Mouse (Mus musculus): ENCODE results near the gene Il4ra.

The Il4ra gene

DNA sequence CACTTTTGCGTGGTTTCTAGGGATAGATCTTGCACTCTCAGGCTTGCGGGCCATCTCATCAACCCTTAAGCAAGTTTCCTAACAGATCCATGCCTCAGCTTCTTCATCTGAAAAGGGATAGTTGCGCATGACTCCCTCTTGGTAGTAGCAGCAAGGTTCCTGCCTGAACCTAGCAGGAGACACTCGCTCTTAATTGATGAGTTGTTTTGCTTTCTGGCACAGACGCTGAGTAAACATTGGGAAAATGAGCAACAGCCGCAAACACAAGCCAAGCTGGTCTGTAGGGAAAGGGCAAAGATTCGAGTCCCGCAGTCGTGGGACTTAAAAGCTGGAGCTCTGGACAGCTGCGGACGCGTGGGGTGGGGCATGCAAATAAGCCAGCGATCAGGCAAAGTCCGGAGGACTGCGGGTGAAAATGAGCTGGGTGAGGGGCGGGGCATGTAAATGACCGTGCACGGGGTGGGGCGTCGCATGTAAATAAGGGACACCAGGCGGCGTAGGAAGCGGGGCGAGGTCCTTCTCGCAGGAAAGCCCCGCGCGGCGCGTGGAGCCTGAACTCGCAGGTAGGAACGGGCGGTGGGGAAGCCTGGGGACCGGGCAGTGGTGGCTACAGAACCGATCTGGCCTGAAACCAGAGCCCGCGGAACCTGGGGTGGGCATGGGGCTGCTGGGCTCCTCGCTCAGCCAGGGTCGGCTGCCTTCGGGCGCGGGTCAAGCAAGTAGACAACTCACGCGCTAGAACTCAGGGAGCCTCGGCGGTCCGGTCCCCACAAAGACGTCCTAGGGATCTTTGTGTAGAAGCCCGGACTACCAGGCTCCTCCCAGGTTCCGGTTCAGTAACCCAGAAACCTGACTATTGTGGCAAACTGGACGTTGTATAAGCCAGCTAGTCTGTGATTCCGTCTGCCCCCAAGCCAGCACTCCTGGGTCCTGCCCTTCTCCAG lies at the start of gene Il4ra:
TSS of gene Il4ra (plus strand) at position 355 of the 944 bp plus-strand sequence.
- peak; percentile 55 for DNase-seq

DNA sequence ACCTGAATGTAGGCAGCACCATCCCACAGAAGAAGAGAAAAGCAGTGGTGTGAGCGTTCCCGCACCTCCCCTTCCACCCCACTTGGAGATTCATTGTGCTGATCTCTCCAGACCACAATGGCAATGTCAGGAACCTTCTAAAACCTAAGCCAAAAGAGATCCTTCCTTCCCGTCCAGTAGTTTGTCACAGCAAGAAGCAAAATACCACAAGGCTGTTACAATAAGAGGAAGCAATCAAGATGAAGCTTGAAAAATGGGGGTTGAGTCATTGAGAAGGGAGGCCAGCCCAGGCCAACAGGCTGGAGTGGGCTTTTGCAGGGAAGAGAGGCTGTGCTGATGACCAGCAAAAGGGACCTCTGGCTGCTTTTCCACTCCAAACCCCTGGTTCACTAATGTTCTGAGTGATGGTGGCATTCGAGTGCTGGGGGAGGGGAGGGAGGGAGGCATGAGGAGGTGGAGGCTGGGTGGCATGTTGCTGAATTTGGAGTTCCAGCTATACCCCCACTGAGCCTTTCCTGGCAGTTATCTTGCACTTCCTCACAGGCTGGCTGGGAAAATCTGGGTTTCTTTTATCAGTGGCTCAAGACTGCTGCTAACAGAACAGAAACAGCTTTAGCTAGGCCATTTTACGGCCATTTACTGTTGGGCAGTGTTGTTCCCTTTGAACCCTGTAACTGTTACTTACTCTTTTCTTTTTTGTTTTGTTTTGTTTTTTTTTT lies 48.4 kb upstream of the Il4ra start:
- DNase-seq, result no peak

DNA sequence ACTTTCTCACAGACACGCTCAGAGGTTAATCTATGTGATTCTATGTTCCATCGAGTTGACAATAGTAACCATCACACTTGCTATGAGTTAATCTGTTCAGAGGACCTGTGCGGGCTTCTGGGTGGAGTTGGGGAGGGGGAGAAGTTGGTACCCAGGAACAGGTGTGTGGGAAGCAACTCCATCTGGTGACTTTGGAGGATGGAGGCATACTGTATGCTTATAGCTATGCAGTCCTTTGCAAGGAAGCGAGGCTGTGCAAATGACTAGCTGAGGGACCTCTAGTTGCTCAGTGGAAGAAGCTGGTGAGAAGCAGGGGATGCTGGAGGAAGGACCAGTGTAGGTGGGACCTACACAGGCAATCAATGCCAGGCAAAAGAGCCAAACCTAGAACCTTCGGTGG lies 47.3 kb upstream of the Il4ra start:
- DNase-seq, result no peak

DNA sequence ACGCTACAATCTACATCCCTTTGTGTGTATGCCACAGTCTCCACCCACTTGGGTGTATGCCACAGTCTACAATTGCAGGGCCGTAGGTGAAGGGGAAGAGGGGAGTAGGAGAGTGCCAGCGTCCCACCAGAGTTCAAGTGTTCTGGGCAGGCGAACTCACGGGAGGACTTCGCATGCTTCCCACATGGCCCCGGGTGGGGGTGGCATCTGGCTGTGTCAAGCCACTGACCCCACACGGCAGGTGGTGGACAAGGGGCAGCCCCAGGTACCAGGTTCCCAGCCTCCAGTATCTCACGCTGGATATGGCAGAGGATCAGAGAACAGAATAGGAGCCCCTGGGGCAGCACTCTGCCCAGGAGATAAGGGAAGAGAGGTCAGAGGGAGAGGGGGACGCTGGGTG lies 46.4 kb upstream of the Il4ra start:
- no peak for DNase-seq

DNA sequence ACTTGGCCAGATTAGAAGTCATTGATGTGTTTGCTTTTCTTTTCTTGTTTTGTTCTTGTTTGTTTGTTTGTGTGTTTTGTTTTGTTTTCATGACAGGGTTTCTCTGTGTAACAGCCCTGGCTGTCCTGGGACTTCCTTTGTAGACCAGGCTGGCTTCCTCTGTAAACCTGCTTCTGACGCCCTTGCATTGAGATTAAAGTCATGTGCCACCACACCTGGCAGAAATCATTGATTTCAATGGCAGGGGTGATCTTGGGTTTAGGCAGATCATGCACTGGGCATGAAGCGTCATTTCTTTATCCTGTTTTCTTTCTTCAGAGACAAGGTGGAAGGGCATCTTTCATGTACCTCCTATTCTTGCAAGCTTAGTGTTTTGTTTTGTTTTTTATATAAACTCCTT lies 44.6 kb upstream of the Il4ra start:
- DNase-seq, result no peak

DNA sequence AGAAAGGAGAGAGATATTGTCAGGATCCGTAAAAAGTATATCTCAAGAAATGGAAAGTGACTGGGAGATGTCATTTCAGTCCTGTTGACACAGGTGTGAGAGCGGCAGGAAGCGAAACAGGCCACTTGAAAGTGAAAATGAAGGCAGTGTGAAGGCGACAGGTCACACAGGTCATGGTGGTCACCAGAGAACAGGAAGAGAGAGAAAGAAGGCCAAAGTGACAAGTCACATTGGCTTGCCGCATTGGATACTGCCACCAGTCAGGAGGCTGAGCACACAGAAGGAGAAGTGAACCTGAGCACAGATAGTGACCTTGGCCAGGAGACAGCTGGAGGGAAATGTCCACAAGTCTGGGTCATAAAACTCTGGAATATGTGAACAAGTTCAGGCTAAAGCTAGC lies 40.5 kb upstream of the Il4ra start:
- DNase-seq, result no peak

DNA sequence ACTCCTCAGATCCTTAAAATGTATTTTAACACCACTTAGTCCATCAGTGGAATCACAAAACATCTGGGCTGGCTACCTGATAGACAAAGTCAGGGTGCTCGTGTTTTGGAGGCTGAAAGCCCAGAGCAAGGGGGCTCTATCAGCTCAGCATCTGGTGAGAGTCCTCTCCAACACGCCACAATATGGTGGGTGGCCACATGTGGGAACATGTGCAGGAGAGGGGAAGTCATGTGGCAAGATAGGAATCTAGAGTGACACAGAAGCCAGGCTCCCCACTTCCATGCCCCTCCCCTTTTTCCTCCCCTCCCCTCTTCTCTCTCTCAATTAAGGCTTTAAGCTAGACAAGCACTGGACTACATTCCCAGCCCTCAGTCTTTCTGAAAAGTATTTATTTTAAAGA lies 40.1 kb upstream of the Il4ra start:
- DNase-seq, result no peak

DNA sequence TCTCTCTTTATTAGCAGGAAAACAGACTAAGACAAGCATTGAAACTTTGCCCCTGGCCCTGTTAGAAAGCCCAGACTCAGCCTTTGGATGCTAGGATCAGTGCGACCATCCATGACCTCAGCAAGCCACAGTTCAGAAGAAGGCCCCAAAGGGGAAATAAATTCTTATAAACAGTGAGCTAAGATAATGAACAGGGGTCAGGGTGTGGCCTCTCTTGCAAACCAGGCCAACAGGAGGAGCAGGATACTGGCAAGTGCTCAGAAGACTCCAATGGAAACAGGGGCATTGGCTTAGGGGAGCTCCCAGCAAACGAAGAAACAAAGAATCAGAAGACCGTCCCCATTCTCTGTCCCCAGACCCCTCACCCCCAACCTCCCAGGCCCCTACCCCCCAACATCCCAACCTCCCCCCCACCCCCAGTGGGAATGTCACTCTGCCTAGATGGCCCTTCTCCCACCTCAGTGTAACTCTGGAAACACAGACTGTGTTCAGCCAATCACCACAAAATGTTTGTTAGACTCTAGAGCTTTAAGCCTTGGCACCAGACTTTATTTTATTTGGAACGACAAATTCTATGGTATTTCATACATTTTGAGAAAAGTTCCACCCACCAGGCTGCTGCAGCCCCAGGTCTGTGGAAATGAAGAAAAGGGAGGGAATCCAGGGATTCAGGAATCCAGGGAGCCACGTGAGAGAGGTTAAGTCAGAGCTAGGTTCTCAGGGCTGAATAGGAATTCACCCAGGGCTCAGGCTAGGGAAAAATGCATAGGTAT lies 36.7 kb upstream of the Il4ra start:
- DNase-seq, result no peak

DNA sequence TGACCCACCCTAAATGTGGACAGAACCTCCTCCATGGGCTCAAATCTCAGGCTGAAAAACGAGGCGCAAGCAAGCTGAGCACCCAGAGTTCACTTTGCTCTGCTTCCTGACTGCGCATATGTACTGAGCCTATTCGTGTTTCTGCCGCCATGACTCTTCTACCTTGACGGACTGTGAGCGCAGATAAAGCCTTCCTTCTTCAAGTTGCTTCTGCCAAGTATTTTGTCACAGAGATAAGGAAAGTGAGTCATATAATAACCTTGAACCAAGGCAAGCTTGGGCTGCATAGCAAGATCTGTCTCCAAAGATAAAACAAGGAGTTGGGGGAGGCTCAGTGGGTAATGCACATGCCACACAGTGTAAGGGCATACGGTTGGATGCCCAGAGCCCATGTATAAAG lies 35.2 kb upstream of the Il4ra start:
- no peak for DNase-seq

DNA sequence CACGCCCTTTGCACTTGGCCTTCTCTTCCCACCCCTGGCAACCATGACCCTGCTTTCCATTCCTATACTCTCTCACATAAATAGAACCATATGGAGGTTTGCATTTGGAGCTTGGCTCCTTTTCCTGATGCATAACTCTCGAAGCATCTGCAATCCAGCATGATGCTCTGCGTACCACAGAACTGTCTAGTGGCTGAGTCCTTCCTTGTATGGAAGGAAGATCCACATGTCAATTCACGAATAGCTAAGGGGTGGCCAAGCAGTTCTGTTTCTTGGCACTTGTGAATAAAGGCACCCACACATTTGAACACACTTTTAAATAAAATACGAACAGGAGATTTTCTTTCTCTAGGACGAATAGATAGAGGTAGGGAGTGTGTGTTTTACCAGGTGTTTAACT lies 34.5 kb upstream of the Il4ra start:
- DNase-seq, result no peak

DNA sequence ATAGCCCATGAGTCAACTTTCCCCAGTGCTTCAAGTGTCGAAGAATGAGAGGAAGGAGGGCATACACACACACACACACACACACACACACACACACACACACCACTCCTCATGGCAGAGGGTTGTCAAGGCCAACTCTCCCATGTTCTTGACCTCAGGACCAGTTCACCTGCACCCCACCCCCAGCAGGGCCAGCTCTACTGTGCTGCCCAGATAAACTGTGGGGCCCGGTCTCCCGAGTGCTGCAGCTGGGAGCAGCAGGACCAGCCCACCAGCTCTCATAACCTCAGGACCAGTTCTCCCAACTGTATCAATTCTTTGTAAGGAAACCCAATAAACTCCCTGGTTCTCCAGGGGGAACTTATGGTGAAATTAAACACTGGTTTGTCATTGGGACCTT lies 32.2 kb upstream of the Il4ra start:
- no peak for DNase-seq

DNA sequence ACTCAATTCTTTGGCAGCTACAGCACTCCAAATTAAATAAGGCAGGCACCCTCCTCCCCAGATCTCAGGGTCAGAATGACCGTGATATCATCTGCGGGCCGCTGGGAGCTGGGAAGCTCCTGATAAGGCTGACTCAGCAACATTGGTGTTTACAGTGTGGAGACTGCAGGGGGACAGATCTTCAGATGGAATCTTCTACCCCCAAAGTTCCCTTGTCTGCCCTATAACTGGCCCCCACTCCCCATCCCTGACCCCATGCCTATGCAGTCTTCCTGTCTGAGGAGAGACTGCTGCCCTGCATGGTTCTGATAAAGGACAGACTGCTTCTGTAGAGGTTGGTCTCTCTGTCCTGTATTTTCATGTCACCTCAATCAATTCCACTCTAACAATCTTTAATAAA lies 28.9 kb upstream of the Il4ra start:
- no peak for DNase-seq

DNA sequence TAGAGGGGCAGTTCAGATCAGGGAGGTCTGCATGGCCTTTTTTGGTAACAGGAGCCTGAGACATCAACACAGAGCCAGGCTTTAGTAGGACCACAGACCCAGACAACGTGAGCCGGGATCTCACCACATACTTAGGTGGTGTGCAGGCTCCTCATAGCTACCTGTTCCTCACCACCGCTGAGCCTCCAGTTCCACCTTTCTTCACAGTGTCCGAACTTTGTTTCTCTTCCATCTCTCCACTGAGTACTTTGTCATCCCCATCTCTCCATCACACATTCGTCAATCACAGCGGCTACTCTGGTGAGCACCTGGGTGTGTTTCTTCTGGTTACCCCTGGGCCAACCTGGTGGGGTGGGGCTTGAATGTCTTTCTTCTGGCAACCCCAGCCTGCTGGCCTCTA lies 24.7 kb upstream of the Il4ra start:
- DNase-seq, result no peak

DNA sequence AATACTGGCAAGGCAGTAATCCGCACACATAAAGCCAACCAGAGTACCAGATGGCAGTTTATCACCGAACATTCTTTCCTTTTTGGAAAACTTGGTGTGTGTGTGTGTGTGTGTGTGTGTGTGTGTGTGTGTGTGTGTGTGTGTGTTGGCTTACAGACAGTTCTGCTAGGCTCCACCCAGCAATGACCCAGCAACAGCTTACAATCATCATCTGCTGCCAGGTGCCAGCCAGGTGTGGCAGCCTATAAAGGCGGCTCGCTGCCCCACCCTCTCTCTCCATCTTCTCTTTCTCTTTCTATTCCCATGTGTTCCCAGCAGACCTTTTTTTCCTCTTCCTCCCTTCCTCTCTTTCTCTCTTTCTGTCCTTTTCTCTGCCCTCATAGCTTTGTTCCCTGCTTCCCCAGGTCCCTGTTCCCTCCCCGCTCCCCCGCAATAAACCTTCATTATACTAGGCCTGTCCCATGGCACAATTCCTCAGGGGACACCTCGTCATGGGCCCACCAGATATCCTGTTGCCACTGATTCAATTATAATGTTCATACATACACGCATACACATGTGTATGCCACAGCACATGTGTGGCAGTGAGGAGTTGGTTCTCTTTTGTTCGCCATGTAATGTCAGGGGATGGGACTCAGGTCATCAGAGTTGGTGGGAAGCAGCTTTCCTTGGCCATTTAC lies 23.9 kb upstream of the Il4ra start:
- no peak for DNase-seq

DNA sequence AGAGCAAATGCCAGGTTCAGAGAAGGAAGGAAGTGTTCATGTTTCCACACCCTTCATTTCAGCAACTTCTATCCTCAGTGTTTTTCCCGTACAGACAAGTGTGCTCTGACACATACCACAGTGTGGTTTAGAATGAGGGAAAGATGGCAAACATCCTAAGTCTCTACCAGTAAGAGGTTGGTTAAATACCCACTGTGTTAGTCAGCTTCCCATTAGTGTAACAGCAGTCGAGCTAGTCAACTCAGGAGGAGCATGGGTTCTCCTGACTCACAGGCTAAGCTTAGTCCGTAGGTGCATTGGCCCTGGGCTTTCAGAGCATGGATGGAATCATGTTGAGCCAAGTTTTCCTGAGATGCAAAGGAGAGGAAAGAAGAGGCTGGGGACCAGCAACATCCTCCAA lies 12.6 kb upstream of the Il4ra start:
- no peak for DNase-seq

DNA sequence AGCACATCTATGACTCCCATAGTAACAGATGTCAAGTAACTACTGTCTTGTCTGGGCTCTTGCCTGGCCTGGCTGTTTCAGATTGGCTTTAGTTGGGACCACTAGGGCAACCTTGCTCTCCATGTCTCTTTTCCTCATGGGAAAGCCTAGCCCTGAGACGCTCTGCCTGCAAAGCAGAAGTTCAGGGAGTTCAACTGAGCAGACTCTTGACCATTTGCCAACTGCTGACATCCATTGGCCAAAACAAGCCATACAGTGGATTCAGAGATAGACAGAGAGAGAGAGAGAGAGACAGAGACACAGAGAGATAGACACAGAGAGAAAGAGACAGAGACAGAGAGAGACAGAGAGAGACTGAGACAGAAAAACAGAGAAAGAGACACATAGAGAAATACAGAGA lies 10.9 kb upstream of the Il4ra start:
- DNase-seq, result no peak

DNA sequence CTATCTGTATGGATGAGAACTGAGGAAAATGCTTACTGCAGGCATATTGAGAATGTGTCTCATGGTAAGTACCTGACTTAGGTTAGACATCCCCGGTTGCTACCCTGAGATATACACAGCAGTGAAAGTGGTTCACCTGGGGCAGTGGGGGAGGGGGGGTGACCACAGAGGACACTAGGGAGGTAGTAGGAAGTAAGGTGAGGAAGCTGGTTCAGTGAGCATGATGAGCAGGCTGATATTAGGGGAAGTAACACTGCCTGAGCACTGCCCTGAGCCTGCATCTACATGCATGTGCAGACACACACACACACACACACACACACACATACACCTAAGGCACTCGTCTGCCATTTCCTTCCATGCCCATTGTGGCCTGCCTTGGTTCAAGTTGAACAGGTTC lies 10.1 kb upstream of the Il4ra start:
- DNase-seq, result no peak

DNA sequence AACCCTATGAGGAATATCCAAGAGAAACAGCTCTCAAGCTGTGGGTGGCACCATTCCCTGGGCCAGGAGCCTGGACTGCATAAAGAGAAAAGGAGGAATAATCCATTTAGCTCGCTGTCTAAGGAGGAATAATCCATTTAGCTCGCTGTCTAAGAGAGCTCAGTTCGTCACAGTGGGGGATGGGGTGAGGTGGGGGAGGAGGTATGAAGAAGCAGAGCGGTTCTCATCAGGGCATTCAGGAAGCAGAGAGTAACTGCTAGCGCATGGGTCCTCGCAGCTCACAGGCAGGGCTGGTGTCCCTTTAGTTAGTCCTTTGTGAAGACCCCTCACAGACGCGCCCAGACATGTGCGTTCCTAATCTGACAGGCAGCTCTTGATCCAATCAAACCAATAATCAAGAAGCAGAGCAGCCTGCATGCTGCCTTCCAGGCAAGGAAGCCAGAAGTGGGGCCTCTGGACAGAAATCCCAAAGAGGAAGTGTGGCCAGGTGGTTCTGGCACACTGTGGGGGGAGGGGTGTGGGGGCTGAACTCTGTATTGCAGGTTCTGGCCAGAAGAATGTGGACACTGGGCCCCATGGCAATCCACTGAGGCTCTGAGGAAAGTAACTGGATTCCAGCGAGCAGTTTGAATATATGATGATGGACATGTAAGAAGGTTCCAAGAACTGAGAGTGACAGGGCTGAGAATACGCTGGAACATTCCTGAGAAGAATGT lies 9.4 kb upstream of the Il4ra start:
- DNase-seq, result no peak

DNA sequence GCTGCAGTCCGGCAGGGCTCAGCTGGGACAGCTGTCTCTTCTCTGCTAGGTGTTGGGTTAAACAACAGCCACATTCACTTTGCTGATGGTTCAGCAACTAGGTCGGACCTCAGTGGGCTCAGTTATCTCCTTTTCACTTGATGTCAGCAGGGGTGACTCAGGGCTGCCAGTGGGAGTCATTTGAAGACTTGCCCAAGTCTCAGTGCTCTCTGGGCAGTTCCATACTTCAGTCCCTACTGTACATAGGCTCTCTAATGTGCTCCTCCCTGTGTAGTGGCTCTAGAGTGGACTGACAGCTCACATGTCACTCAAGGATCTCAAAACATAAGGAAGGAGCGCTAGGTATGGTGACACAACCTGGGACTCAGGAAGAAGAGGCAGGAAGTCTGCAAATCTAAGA lies 8.4 kb upstream of the Il4ra start:
- no peak for DNase-seq

DNA sequence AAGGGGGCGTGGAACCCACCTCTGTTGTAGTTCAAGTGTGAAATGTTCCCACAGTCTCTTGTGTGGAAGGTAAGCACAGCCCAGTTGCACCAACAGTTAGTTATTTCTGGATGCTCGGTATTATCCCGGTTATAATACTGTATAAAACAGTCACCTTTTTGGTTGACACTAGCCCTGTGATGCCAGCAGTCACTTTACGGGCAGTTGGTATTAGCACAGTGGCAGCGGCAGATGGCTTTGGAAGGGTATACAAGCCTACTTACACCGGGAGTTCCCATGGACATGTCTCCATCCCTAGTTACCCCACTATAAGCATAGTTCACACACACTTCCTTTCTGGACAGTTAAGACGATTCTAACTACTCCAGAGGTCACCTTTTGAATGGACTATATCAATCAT lies 6.6 kb upstream of the Il4ra start:
- DNase-seq, result no peak

DNA sequence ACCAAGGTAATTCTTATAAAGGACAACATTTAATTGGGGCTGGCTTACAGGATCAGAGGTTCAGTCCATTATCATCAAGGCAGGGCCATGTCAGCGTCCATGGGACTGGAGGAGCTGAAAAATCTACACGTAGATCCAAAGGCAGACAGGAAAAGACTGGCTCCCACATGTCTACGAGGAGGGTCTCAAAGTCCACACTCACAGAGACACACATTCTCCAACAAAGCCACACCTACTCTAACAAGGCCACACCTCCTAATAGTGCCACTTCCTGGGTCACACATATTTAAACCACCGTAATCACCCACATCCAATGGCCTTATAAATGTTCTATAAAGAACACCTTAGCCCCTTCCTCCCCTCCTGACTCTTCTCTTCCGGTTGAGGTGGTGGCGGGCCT lies 5.2 kb upstream of the Il4ra start:
- DNase-seq, result no peak

DNA sequence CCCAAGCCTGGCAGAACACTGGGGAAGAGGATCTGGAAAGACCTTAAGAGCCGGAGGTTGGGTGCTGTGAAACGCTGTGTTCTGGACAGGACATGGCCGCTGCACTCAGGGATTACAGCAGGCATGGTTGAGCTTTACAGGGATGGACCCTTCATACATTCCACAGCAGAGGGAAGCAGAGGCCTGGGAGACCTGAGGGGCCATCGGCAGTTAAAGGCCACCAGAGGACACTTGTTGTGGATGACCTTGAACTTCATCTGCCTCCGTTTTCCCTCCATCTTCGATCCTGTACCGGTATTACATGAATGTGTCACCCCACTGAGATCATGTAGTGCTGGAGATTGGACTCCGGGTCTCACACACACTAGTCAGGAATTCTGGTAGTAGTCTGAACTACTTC lies 2.0 kb upstream of the Il4ra start:
- no peak for DNase-seq

Data from right cerebral cortex, postnatal 4 days (tissue).